Mouse (Mus musculus): ENCODE measurements around the gene A4galt.

GRCm38 (mm10) chr15:83209092-83209695, 42.4 kb downstream of the A4galt start:
- TF ChIP-seq CTCF (conservative IDR thresholded peaks at IDR 0.05 in 1 of 2, IDR thresholded peaks at IDR 0.05 in 1 of 2; ENCODE audit: low read depth in 2 of 2, low read length in 2 of 2): peak in 1 of 2 experiments; percentile 57; a peak in 2 of 4 replicates
- no peak for TF ChIP-seq ZMIZ1 (IDR thresholded peaks at IDR 0.05; ENCODE audit: low read depth, low read length)
- no peak for TF ChIP-seq USF2 (conservative IDR thresholded peaks at IDR 0.05; ENCODE audit: low read depth, low read length)
- no peak for TF ChIP-seq POLR2A (IDR thresholded peaks at IDR 0.05; ENCODE audit: low read depth, low read length)

All from CH12.LX (cell line).